Mouse (Mus musculus) CD4-positive naive resting alpha-beta T cell, adult 57 days (primary cell): ENCODE measurements around the gene Klhl10. TPM values are rescaled to one million over a fixed set of nuclear protein-coding genes. Genes with fewer than 3 reads are reported as not detected.

Experiments
- total RNA-seq: library from RNA; stranded (reverse); gene quantifications from one replicate; pipeline ENCODE4 v1.2.4, GENCODE M21; 2023

The Klhl10 gene
- 2.0 TPM for total RNA-seq

DNA sequence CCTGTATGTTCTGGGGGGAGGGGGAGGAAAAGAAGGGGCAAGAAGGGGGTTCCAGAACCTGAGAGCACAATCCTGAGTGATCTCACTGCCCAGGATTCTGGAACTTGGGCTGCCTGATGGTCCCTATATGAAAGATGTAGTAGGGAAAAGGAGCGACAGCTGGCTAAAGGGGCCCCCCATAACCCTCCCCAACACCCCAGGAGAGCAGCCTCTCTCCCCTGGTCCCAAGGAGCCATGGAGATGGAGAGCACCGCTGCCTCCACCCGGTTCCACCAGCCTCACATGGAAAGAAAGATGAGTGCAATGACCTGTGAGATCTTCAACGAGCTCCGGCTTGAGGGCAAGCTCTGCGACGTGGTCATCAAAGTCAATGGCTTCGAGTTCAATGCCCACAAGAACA is at the start of gene Klhl10, which contains the start of gene Nt5c3b:
Gene Klhl10, plus strand, starts transcription at position 121 of the 400 bp plus-strand sequence.
Gene Nt5c3b, minus strand, starts transcription at position 12 of the 400 bp plus-strand sequence.

DNA sequence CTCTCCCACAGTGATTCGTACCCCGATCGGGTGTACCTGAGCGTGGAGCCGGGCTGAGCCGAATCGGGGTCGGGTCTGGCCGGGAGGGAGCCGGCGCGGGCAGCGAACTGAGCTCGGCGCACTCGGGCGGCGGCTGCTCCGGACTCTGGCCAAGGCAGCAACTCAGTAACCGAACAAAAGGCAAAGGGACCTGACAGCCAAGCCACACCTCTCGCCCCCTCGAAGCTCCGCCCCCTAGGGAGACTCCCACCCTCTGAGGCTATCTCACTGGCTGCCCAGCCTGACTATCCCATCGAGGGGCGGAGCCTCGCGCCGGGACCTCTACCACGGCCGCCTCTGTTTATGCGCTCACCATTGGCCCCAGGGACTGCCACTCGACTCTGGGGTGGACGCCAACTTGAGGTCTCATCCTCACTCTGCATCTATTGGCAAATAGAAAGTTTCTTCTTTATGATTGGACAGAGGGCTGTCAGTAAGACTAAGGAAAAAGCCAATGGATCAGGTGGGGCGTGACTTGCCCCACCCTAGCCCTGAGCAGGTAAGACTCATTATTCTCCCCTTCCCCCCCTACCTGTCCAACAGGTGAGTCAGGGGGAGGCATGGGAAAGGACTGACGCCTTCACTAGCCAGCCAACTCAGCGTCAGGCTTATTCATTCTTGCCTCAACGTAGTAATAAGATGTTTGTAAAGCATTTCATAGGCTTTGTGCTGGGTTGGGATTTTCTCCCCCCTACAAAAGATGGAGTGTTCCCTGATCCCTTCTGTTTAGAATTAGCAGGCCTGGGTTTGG is 43.9 kb upstream of the Klhl10 start, which contains the start of gene Jup:
Gene Jup, minus strand, starts transcription at position 164 of the 790 bp plus-strand sequence.

DNA sequence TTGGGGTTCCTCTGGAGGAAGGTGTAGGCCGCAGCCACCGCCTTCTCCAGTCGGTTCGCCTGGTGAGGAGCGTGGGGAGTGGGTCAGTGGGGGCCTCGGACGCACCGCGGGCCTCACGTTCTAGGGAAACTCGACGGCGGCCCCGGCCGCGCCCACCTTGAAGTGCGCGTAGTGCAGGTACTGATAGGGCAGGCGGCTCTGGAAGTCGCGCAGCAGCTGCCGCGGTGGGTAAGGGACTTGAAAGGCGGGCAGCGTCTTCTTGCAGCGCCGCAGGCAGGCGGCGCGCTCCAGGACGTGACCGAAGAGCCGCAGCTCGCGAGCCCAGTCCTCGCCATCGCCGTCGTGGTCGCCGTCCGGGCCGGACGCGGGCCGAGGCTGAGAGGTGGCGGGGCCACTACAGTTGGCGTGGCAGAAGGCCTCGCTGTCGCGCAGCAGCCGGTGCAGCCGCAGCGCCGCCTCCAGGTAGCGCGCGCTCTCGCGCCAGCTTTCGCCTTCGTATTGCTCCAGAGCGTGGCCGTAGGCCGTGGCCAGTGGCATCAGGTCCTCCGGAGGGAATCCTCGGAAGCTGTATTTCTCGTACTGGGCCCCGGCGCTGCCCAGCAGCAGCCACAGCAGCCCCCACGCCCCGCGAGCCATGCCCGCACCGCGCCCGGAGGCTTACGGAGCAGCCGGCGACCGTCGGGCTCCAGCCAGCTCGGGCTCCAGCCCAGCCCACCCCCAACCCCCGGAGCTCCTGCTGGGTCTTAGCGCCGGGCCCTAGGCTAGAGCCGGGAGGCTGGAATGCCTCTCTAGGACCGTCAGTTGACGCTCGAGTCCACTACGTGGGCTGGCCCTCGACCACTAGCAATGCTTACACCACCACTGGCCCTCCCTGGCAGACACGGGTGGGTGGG is 27.4 kb upstream of the Klhl10 start, which contains the start of gene P3h4:
Gene P3h4, minus strand, starts transcription at position 816 of the 893 bp plus-strand sequence.

DNA sequence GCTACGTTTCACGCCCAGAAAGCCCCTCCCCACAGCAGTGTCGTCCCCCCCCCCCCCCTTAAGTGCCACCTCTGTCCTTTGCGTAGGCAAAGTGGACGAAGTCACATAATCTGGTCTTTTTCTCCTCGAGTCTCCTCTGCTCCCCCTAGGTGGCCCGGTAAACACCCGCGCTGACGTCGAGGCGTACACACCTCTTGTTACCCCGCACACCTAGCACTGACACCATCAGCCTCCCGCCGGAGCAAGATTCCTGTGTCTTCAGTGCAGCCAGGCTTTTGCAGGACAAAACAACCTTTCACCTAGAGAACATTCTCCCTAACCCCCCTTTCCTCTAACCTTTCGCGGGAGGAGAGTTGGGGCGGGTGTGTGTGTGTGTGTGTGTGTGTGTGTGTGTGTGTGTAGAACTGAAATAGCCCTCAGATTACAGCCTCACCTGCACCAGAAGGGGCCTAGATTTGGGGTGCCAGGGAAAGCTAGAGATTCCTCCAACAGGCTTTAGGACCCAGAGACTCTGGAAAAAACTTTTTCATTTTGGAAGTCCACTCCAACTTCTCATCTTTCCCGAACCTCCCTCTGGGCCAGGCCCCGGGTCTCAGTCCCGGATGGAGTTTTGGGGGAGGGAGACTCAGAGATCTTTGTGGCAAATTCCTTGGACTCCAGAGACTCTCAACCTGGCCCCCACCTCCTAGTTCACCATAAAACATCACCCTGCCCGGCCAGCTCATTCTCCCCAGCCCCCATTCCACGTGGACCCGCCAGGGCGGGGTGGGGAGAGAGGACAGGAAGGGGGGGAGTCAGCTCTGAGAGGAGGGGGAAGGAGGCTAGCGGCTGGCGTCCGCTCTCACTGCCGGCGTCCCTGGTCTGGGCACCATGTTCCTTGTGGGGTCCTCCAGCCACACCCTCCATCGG is 26.5 kb upstream of the Klhl10 start, which contains the start of gene Fkbp10:
Gene Fkbp10, plus strand, starts transcription at position 784 of the 909 bp plus-strand sequence.

DNA sequence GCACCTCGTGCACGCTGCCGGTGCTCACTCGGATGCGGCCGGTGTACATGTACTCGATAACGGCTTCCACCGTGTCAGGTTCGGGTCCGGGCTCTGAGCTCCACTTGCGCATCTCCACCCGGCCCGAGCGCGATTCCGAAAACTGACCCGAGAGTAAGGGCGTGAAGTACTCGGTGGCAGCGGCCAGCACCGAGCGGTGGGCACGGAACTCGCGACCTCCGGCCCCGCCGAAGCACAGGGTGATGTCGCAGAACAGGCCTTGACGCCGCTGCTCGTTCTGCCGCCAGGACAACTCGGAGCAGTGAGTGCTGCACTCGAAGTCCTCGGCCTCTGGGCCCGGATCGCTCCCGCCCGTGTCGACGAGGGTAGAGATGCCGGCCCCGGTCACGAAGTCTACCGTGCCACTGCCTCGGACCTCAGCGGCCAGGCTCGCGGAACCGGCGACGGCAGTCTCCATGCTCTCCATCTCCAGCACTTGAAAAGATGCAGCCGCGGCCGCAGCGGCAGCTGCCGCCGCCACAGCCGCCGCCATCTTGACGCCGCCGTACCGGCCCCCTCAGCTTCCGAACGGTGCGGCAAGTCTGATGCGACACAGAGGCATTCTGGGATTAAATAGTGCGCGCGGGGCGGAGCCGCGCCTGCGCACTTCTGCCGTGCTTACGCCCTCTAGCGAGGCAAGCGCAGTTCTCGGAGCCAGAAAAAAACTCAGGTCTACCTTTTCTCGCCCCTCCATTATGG is 30.6 kb downstream of the Klhl10 start, which contains the start of gene Klhl11:
Gene Klhl11, minus strand, starts transcription at position 545 of the 738 bp plus-strand sequence.

Other genes starting within 250 kb of the Klhl10 start
- not detected for gene Krt9, start 248.7 kb upstream of the Klhl10 start, total RNA-seq
- not detected for gene Krt14, start 234.4 kb upstream of the Klhl10 start, total RNA-seq
- gene Krt16, start 193.0 kb upstream of the Klhl10 start, total RNA-seq, result not detected
- gene Krt17, start 180.9 kb upstream of the Klhl10 start, total RNA-seq, result not detected
- not detected for gene Krt42, start 172.0 kb upstream of the Klhl10 start, total RNA-seq
- gene Eif1, start 122.0 kb upstream of the Klhl10 start, total RNA-seq, result 2,248 TPM
- gene Gast, start 107.5 kb upstream of the Klhl10 start, total RNA-seq, result not detected
- 0.86 TPM for gene Hap1, start 85.8 kb upstream of the Klhl10 start, total RNA-seq
- gene Jup, start 44.2 kb upstream of the Klhl10 start, total RNA-seq, result 13.5 TPM
- 0.35 TPM for gene P3h4, start 27.1 kb upstream of the Klhl10 start, total RNA-seq
- gene Fkbp10, start 26.2 kb upstream of the Klhl10 start, total RNA-seq, result 1.8 TPM
- 91.2 TPM for gene Nt5c3b, start 109 bp upstream of the Klhl10 start, total RNA-seq
- gene Klhl11, start 30.8 kb downstream of the Klhl10 start, total RNA-seq, result 27.2 TPM
- 150 TPM for gene Acly, start 86.1 kb downstream of the Klhl10 start, total RNA-seq
- not detected for gene Ttc25, start 103.7 kb downstream of the Klhl10 start, total RNA-seq
- gene Cnp, start 133.0 kb downstream of the Klhl10 start, total RNA-seq, result 107 TPM
- gene Nkiras2, start 177.3 kb downstream of the Klhl10 start, total RNA-seq, result 20.9 TPM
- gene Dnajc7, start 178.3 kb downstream of the Klhl10 start, total RNA-seq, result 411 TPM